ENCODE assay signal across 9 mouse cellular contexts in genomic region chr4:24899146-24899545, GRCm38 (mm10). TPM values are rescaled to one million over a fixed set of nuclear protein-coding genes. Genes with fewer than 3 reads are reported as not detected.
A peak's percentile ranks its signal among the peaks of the same experiment; 100 is the strongest.
DNase-seq lines count a peak whose midpoint lies in the region; ATAC-seq and TF ChIP-seq lines count a peak whose summit lies in the region.
"Had no signal": no experiment of that assay in that cellular context is flagged by ENCODE, and none has a peak within 500 bp of the region (broad histone marks: within the 10 kb centered on the region; RNA-seq: fewer than 3 reads in every experiment).

No protein-coding gene starts in this region.

- no peak for TF ChIP-seq POLR2A in ES-Bruce4 (IDR thresholded peaks at IDR 0.05; ENCODE audit: insufficient read depth, low read length)

- no peaks in the 10 kb centered on the region for H3K9me3 ChIP-seq in heart, embryonic 11.5 days (replicated peaks; ENCODE audit: control insufficient read depth, low read length)
- no peaks in the 10 kb centered on the region for H3K9me3 ChIP-seq in ES-Bruce4 (replicated peaks; ENCODE audit: control insufficient read depth, insufficient read depth, low read length, poor library complexity, severe bottlenecking)
- H3K9me3 ChIP-seq in forebrain, embryonic 16.5 days (ENCODE audit: control insufficient read depth, low read length): no peaks in the 10 kb centered on the region

- TF ChIP-seq CTCF in ES-Bruce4 (IDR thresholded peaks at IDR 0.05; ENCODE audit: low read depth, low read length): no peak

- peak overlapping the region; percentile 85 for H3K4me3 ChIP-seq in heart, embryonic 11.5 days (ENCODE audit: low read depth, low read length)
- H3K4me3 ChIP-seq in ES-Bruce4 (ENCODE audit: low read depth, low read length): no peak overlapping the region
- no peak overlapping the region; the same call in 1 of the 2 replicates for H3K4me3 ChIP-seq in forebrain, embryonic 16.5 days (replicated peaks; ENCODE audit: low read length)

- no peak overlapping the region for H3K27ac ChIP-seq in heart, embryonic 11.5 days (ENCODE audit: low read depth, low read length)
- no peak overlapping the region for H3K27ac ChIP-seq in ES-Bruce4 (ENCODE audit: insufficient read depth, low read length)
- no peak overlapping the region for H3K27ac ChIP-seq in forebrain, embryonic 16.5 days (ENCODE audit: low read length)

- peaks cover 2% of the 10 kb centered on the region for H3K36me3 ChIP-seq in heart, embryonic 11.5 days (ENCODE audit: control insufficient read depth, insufficient read depth, low read length)
- H3K36me3 ChIP-seq in ES-Bruce4 (ENCODE audit: control insufficient read depth, insufficient read depth, low read length, poor library complexity, severe bottlenecking): peaks cover 8% of the 10 kb centered on the region
- H3K36me3 ChIP-seq in forebrain, embryonic 16.5 days (ENCODE audit: control insufficient read depth, insufficient read depth): peaks cover 14% of the 10 kb centered on the region

- H3K27me3 ChIP-seq in heart, embryonic 11.5 days (ENCODE audit: control insufficient read depth, insufficient read depth, low read length): no peaks in the 10 kb centered on the region
- H3K27me3 ChIP-seq in ES-Bruce4 (ENCODE audit: control insufficient read depth, insufficient read depth, low read length, poor library complexity, severe bottlenecking): no peaks in the 10 kb centered on the region
- no peaks in the 10 kb centered on the region for H3K27me3 ChIP-seq in forebrain, embryonic 16.5 days (replicated peaks; ENCODE audit: control insufficient read depth, insufficient read depth, low read length)
- H3K27me3 ChIP-seq: Patski had no signal

- H3K4me1 ChIP-seq in heart, embryonic 11.5 days (ENCODE audit: control insufficient read depth, insufficient read depth, low read length): no peaks in the 10 kb centered on the region
- no peaks in the 10 kb centered on the region for H3K4me1 ChIP-seq in ES-Bruce4 (ENCODE audit: control insufficient read depth, insufficient read depth, low read length)
- peaks cover 11% of the 10 kb centered on the region for H3K4me1 ChIP-seq in forebrain, embryonic 16.5 days (replicated peaks; ENCODE audit: control insufficient read depth, insufficient read depth, low read length)

- DNase-seq in heart, postnatal 25 days (ENCODE audit: low spot score): no peak
- no peak for DNase-seq in adrenal gland, postnatal 10 days
- DNase-seq in cerebellum, postnatal 25 days: no peak
- no peak for DNase-seq in kidney, postnatal 10 days

- no peak for TF ChIP-seq EP300 in ES-Bruce4 (IDR thresholded peaks at IDR 0.05; ENCODE audit: insufficient read depth, low read depth, low read length)

- intact Hi-C loops in heart, postnatal 25 days (cut with DNase I): loop anchor here (10.0 kb wide), 2 partner anchors 386 to 404 kb away; partner anchors contain the start of genes Mms22l and Ufl1

- no peak overlapping the region for H3K9ac ChIP-seq in heart, embryonic 11.5 days (ENCODE audit: low read depth, low read length)
- peak overlapping the region; percentile 69; the same call in 1 of the 2 replicates for H3K9ac ChIP-seq in ES-Bruce4 (ENCODE audit: low read depth, poor library complexity, severe bottlenecking)
- no peak overlapping the region; the same call in 1 of the 2 replicates for H3K9ac ChIP-seq in forebrain, embryonic 16.5 days (replicated peaks; ENCODE audit: low read depth, low read length)

- 68% methylated on average over 4 of the region's 4 CpGs for WGBS in heart, embryonic 11.5 days (ENCODE audit: insufficient replicate concordance)
- 38% methylated on average over 4 of the region's 4 CpGs for WGBS in forebrain, embryonic 16.5 days

- peak overlapping the region; percentile 80 for H3K4me2 ChIP-seq in heart, embryonic 11.5 days
- H3K4me2 ChIP-seq in forebrain, embryonic 16.5 days (ENCODE audit: low read length): peak overlapping the region; percentile 74

- ATAC-seq in heart, embryonic 11.5 days (replicated peaks; ENCODE audit: insufficient number of reproducible peaks, low FRiP score, low TSS enrichment): no peak
- ATAC-seq in forebrain, embryonic 16.5 days: no peak
- 0 out of 2 replicates have a peak, but pooled peaks have one; percentile 11 for ATAC-seq in megakaryocyte, adult 5-6 weeks (ENCODE audit: poor library complexity, severe bottlenecking)
- ATAC-seq: Patski had no signal

RNA-seq across cellular contexts. Expression of gene Ndufaf4, which starts 1.3 kb away (rescaled TPM):
- polyA plus RNA-seq in heart, embryonic 11.5 days (2014; fragmentation: Nextera tagmentation; extraction: Ambion mirVana): 83.5 and 85.8 TPM in 2 replicates
- total RNA-seq in heart, postnatal 25 days (2021): 10 to 100 TPM; 67.2 to 74.2 TPM
- polyA plus RNA-seq in ES-Bruce4 (2011; ENCODE audit: insufficient read depth, insufficient read length, low read depth, missing spikeins): 27.7 and 28.2 TPM in 2 replicates
- 58.7 and 59.7 TPM in 2 replicates for polyA plus RNA-seq in forebrain, embryonic 16.5 days (2015; fragmentation: Nextera tagmentation; extraction: Ambion mirVana)
- total RNA-seq in megakaryocyte, adult 5-6 weeks (2015): 9.8 and 15.3 TPM in 2 replicates
- total RNA-seq in megakaryocyte, adult 5-6 weeks (2017): 7.6 and 8.8 TPM in 2 replicates
- total RNA-seq in adrenal gland, postnatal 10 days (2021): 10 to 100 TPM; 39.0 to 44.6 TPM

RNA-seq across cellular contexts. Expression of gene Klhl32, which starts 48.2 kb away (rescaled TPM):
- polyA plus RNA-seq in heart, embryonic 11.5 days (2014; fragmentation: Nextera tagmentation; extraction: Ambion mirVana): 2.4 and 2.9 TPM in 2 replicates
- 1 to 10 TPM in 1 of 2 experiments, under 1 TPM in 1; 0.73 to 1.2 TPM for total RNA-seq in heart, postnatal 25 days (2021)
- 0.38 and 0.96 TPM in 2 replicates for polyA plus RNA-seq in ES-Bruce4 (2011; ENCODE audit: insufficient read depth, insufficient read length, low read depth, missing spikeins)
- 21.3 and 26.4 TPM in 2 replicates for polyA plus RNA-seq in forebrain, embryonic 16.5 days (2015; fragmentation: Nextera tagmentation; extraction: Ambion mirVana)
- total RNA-seq in megakaryocyte, adult 5-6 weeks (2015): not detected in 2 replicates
- total RNA-seq in megakaryocyte, adult 5-6 weeks (2017): not detected in 2 replicates
- 1 to 10 TPM; 3.1 to 3.4 TPM for total RNA-seq in adrenal gland, postnatal 10 days (2021)
